Mouse (Mus musculus) liver, adult 10 weeks (tissue): Measurements from ENCODE around the gene Vps13c. TPM values are rescaled to one million over a fixed set of nuclear protein-coding genes. Genes with fewer than 3 reads are reported as not detected.

Experiments used
- polyA plus RNA-seq: library from polyadenylated mRNA; stranded (reverse); fragments of 350-450 nt; fragmentation: Illumina TruSeq; extraction: RNeasy Lipid Tissue Mini Kit (QIAGEN cat#74804); gene quantifications from one replicate; pipeline ENCODE4 v1.2.3, GENCODE M21; 2014; ENCODE audit warnings: low read depth, low replicate concordance

Vps13c gene
- 14.0 TPM for polyA plus RNA-seq

DNA sequence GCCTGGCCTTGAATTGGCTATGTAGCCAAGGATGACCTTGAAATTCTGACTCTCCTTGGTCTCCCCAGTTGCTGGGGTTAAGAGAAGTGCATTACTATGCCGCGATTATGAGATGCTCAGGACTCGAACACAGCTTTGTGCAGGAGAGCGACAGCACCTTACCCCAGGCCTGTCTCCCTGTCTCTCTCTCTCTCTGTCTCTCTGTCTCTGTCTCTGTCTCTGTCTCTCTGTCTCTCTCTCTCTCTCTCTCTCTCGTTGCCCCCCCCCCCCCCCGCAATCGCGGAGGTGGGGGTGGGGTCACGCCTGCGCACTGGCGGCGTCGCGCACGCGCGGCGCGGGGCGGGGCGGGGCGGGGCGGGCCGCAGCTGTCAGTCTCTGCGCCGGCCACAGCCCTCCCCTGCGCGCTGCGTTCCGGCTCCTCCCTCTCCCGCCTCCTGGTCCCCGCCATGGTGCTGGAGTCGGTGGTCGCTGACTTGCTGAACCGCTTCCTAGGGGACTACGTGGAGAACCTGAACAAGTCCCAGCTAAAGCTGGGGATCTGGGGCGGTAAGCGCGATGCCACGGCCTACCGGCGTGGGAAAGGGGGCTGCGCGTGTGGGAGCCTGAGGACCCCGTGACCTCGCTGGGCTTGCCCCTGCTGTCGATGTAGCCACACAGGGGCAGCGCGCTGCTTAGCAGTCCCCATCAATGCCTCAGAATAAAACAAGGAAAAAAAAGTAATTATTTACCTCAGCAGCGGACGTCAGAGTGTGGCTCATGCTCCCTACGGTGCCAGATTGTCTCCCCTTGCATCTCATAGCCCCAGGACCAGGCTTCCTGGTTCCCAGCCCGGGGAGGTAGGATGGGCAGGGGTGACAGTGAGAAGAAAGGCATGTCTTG, at the start of gene Vps13c:
TSS of gene Vps13c (plus strand) at position 416 of the 879 bp plus-strand sequence.

GRCm38 (mm10) chr9:67832046-67832605, 8.1 kb upstream of the Vps13c start, which contains the start of gene C2cd4a:
TSS of gene C2cd4a (minus strand) at chr9:67832330.

Other genes with a start within 250 kb of the Vps13c start
- gene C2cd4b, start 81.0 kb upstream of the Vps13c start, polyA plus RNA-seq = not detected
- not detected for gene C2cd4a, start 8.1 kb upstream of the Vps13c start, polyA plus RNA-seq